Mouse (Mus musculus): ENCODE measurements around the gene Zfp296. TPM values are rescaled to one million over a fixed set of nuclear protein-coding genes. Genes with fewer than 3 reads are reported as not detected.

Gene Zfp296
- total and polyA plus RNA-seq, 2 experiments from 2014 or later: 0.12 to 3.6 TPM

GRCm38 (mm10) chr7:19561765-19562642, 15.1 kb upstream of the Zfp296 start:
- ATAC-seq (ENCODE audit: insufficient read depth, low read depth) (peak; percentile 87), DNase-seq (ENCODE audit: low spot score) (peak; percentile 95)
- Histone ChIP-seq H3K4me3 (ENCODE audit: low read depth, low read length) (peak overlapping the region; percentile 63), H3K9ac (replicated peaks; ENCODE audit: low read depth, low read length) (peak overlapping the region; percentile 94), H3K27ac (ENCODE audit: low read depth) (peak overlapping the region; percentile 93), H3K9me3 (replicated peaks; ENCODE audit: control insufficient read depth, low read length) (no peaks in the 10 kb centered on the region), H3K36me3 (replicated peaks; ENCODE audit: control insufficient read depth, insufficient read depth, low read length) (peaks cover 18% of the 10 kb centered on the region), H3K4me1 (ENCODE audit: control insufficient read depth, insufficient read depth) (peaks cover 31% of the 10 kb centered on the region; the same call in 1 of the 2 replicates), H3K4me2 (ENCODE audit: low read depth, low read length) (peak overlapping the region; percentile 71), H3K27me3 (ENCODE audit: control insufficient read depth, insufficient read depth, low read length) (no peaks in the 10 kb centered on the region)
- TF ChIP-seq EP300 (IDR thresholded peaks at IDR 0.05; ENCODE audit: low read depth) (no peak), CTCF (IDR thresholded peaks at IDR 0.05; ENCODE audit: low read depth) (no peak)
- under 1% methylated on average over 102 of the region's 102 CpGs for WGBS

DNA sequence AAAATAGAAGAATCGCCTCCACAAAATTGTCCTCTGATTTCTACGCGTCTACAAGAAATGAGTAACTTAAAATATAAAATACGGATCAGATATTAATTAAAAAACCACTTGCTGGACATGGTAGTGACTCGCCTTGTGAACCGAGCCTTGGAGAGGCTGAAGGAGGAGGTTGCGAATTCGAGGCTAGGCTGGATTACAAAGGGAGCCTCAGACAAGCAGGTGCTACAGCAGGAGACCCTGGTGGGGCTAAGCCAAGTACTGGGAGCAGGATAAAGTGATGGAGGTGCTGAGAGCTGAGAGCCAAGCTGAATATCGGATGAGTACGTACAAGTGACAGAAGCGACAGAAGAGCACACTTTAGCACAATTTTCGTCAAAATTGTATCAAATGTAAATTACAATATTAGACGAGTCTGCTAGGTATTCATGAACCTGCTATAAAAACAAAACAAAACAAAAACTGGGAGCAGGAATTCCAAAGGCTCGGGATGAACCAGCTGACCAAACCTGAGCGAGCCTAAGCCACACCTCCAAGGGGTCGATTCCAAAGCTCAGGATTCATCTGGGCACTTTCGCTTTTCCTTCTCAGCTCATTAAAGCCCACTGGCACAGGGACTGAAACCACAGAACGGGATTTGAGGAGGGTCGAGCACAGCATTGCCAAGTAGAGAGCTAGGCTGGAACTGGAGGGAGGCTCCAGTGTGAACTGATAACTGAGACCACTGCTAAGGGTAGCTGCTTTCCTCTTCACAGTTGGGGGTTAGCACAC, 14.3 kb upstream of the Zfp296 start, which contains the start of gene Ppp1r37:
TSS of gene Ppp1r37 (minus strand) at position 434 of the 768 bp plus-strand sequence.
- Histone ChIP-seq H3K4me2 (ENCODE audit: low read depth, low read length) (peak within 1 kb of the TSS; percentile 71), H3K9me3 (replicated peaks; ENCODE audit: control insufficient read depth, low read length) (no peaks in the 10 kb centered on the region), H3K9ac (replicated peaks; ENCODE audit: low read depth, low read length) (peak within 1 kb of the TSS; percentile 94), H3K36me3 (replicated peaks; ENCODE audit: control insufficient read depth, insufficient read depth, low read length) (peaks cover 18% of the 10 kb centered on the region), H3K27ac (ENCODE audit: low read depth) (peak within 1 kb of the TSS; percentile 93), H3K27me3 (ENCODE audit: control insufficient read depth, insufficient read depth, low read length) (no peaks in the 10 kb centered on the region), H3K4me1 (ENCODE audit: control insufficient read depth, insufficient read depth) (peaks cover 25% of the 10 kb centered on the region; the same call in 1 of the 2 replicates), H3K4me3 (ENCODE audit: low read depth, low read length) (peak within 1 kb of the TSS; percentile 63)
- under 1% methylated on average over 19 of the region's 19 CpGs for WGBS
- DNase-seq (ENCODE audit: low spot score) (peak; percentile 41), ATAC-seq (ENCODE audit: insufficient read depth, low read depth) (no peak)
- TF ChIP-seq CTCF (IDR thresholded peaks at IDR 0.05; ENCODE audit: low read depth) (no peak), EP300 (IDR thresholded peaks at IDR 0.05; ENCODE audit: low read depth) (0 out of 2 replicates have a peak, but pooled peaks have one; percentile 14)

DNA sequence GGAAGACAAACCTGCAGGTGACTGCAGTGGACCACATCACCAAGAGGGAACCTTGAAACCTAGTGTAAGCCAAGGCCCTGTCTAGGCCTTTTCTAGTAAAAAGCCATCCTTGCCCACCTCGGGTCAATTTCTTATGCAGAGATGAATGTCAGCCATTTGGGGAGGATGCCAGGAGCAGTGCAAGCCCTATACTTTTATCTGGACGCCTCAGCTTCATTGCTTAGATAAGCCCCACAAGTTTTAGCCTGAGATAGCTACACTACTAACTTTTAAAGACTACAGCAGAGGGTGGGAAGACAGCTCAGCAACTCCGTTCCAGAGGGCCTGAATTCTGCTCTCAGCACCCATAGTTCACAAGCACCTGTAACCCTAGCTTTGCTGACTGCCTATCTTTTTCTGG, 13.2 kb upstream of the Zfp296 start:
- no peak for DNase-seq (ENCODE audit: low spot score)
- no peaks in the 10 kb centered on the region for H3K9me3 ChIP-seq (replicated peaks; ENCODE audit: control insufficient read depth, low read length)
- WGBS: 75% methylated on average over 3 of the region's 3 CpGs
- TF ChIP-seq EP300 (IDR thresholded peaks at IDR 0.05; ENCODE audit: low read depth): no peak
- TF ChIP-seq CTCF (IDR thresholded peaks at IDR 0.05; ENCODE audit: low read depth): no peak
- H3K4me1 ChIP-seq (ENCODE audit: control insufficient read depth, insufficient read depth): peaks cover 21% of the 10 kb centered on the region; the same call in 1 of the 2 replicates
- H3K9ac ChIP-seq (replicated peaks; ENCODE audit: low read depth, low read length): no peak overlapping the region
- H3K36me3 ChIP-seq (replicated peaks; ENCODE audit: control insufficient read depth, insufficient read depth, low read length): peaks cover 24% of the 10 kb centered on the region
- no peaks in the 10 kb centered on the region for H3K27me3 ChIP-seq (ENCODE audit: control insufficient read depth, insufficient read depth, low read length)
- H3K4me3 ChIP-seq (ENCODE audit: low read depth, low read length): no peak overlapping the region
- no peak for ATAC-seq (ENCODE audit: insufficient read depth, low read depth)
- H3K27ac ChIP-seq (ENCODE audit: low read depth): no peak overlapping the region
- no peak overlapping the region for H3K4me2 ChIP-seq (ENCODE audit: low read depth, low read length)

DNA sequence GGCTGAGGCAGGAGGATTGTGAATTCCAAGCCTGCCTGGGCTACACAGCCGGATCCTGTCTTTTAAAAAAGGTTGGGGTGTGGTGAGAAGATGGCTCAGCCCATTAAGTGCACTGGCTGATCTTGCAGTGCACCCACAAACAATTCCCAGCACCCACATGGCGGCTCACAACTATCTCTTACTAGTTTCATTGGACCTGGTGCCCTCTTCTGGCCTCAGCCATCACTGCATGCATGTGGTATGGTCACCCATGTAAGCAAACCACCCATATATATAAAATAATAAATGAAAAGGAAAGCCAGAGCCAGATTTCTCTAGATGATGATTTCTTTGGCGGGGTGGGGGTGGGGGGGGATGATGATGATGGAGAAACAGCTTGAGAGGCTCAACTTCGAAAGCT, 12.6 kb upstream of the Zfp296 start:
- DNase-seq (ENCODE audit: low spot score): no peak
- no peak for ATAC-seq (ENCODE audit: insufficient read depth, low read depth)
- Histone ChIP-seq H3K27me3 (ENCODE audit: control insufficient read depth, insufficient read depth, low read length) (no peaks in the 10 kb centered on the region), H3K27ac (ENCODE audit: low read depth) (no peak overlapping the region), H3K4me1 (ENCODE audit: control insufficient read depth, insufficient read depth) (peaks cover 15% of the 10 kb centered on the region; the same call in 1 of the 2 replicates), H3K36me3 (replicated peaks; ENCODE audit: control insufficient read depth, insufficient read depth, low read length) (peaks cover 28% of the 10 kb centered on the region), H3K9ac (replicated peaks; ENCODE audit: low read depth, low read length) (no peak overlapping the region), H3K4me3 (ENCODE audit: low read depth, low read length) (no peak overlapping the region), H3K9me3 (replicated peaks; ENCODE audit: control insufficient read depth, low read length) (no peaks in the 10 kb centered on the region), H3K4me2 (ENCODE audit: low read depth, low read length) (no peak overlapping the region)
- TF ChIP-seq EP300 (IDR thresholded peaks at IDR 0.05; ENCODE audit: low read depth) (no peak), CTCF (IDR thresholded peaks at IDR 0.05; ENCODE audit: low read depth) (0 out of 2 replicates have a peak, but pooled peaks have one; percentile 11)
- 89% methylated on average over 4 of the region's 4 CpGs for WGBS

- DNase-seq (ENCODE audit: low spot score) (no peak), ATAC-seq (ENCODE audit: insufficient read depth, low read depth) (no peak)
- 88% methylated on average over 2 of the region's 2 CpGs for WGBS
- H3K36me3 ChIP-seq (replicated peaks; ENCODE audit: control insufficient read depth, insufficient read depth, low read length): peaks cover 29% of the 10 kb centered on the region
- no peak overlapping the region for H3K4me2 ChIP-seq (ENCODE audit: low read depth, low read length)
- no peaks in the 10 kb centered on the region for H3K9me3 ChIP-seq (replicated peaks; ENCODE audit: control insufficient read depth, low read length)
- H3K4me1 ChIP-seq (ENCODE audit: control insufficient read depth, insufficient read depth): peaks cover 3% of the 10 kb centered on the region; the same call in 1 of the 2 replicates
- H3K9ac ChIP-seq (replicated peaks; ENCODE audit: low read depth, low read length): no peak overlapping the region
- H3K27ac ChIP-seq (ENCODE audit: low read depth): no peak overlapping the region
- H3K4me3 ChIP-seq (ENCODE audit: low read depth, low read length): no peak overlapping the region
- TF ChIP-seq CTCF (IDR thresholded peaks at IDR 0.05; ENCODE audit: low read depth) (no peak), EP300 (IDR thresholded peaks at IDR 0.05; ENCODE audit: low read depth) (no peak)
- H3K27me3 ChIP-seq (ENCODE audit: control insufficient read depth, insufficient read depth, low read length): no peaks in the 10 kb centered on the region
Measured at GRCm38 (mm10) chr7:19565803-19566202, 11.3 kb upstream of the Zfp296 start.
